Mouse (Mus musculus): ENCODE measurements at regions not wholly inside any gene's neighbourhood (a gene's known extent, or its start where the extent isn't known, plus 50 kb on each side); places are given as distances from the start of the nearest gene placed in this dataset.

DNA sequence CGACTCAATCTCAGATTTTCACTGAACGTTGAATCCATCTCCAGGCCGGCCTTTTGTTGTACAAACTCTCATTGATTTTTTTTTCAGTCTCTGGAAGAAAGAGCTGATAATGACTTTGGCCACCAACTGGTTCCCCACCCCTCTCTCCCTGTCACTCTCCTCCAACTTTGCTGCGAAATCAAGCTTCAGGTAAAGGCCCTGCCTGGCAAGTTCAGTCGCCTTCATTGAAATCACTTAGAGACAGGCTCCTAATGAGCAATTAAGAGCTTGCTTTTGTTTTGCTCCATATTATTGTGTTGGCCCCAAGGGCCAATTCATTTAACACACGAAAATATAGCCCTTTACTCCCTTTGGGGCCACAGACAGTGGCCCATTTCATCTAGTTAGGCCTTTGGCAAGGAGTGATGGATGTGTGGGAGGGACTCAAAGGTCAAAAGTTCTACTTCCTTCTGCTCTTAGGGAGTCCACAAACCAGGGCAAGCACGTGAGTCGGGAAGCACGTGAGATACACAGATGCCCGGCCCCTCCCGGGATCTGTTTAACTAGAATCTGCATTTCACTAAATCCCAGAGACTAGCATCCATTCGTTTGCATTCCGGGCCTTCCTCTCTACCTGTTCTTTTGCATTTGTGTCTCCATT, 120.0 kb downstream of the Dact1 start:
- no peak for DNase-seq (ENCODE audit: low read depth, low spot score)

DNA sequence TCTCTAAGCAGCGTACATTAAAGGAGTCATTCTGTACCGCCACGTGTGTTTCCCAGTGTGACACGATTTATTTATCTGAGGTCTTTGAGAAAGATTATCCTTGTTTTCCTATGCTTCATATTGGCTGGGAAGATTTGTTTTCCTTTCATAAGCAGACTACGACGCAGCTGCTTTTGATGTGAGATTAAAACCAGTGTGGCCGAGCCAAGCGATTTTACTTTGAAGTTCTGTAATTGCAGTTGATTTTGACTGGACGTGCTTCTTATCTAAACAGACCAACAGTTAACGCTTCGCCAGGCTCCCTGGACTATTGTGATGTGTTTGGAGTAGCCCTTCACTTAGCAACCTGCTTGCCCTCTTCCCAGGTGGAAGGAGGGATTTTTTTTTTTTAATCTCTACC, 120.6 kb downstream of the Dact1 start:
- DNase-seq (ENCODE audit: low read depth, low spot score) = no peak

DNA sequence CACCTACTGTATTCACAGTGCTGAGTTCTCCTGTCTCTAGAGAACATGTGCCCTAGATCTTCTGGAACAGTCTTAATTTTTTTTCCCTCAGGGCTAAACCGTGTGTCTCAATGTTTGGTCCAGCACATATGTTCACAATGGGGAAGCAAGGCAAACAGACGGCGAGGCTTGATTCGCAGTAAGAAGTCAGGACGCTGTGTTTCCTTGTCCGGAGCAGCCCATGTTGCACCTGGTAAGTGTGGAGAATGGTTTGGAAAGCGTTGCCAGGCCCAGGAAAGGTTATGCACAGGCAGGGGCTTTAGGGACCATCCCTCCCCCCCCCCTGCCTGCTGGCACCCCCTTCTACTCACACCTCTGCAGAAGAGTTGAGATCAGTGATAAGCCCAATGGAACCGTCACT, 121.4 kb downstream of the Dact1 start:
- no peak for DNase-seq (ENCODE audit: low read depth, low spot score)

DNA sequence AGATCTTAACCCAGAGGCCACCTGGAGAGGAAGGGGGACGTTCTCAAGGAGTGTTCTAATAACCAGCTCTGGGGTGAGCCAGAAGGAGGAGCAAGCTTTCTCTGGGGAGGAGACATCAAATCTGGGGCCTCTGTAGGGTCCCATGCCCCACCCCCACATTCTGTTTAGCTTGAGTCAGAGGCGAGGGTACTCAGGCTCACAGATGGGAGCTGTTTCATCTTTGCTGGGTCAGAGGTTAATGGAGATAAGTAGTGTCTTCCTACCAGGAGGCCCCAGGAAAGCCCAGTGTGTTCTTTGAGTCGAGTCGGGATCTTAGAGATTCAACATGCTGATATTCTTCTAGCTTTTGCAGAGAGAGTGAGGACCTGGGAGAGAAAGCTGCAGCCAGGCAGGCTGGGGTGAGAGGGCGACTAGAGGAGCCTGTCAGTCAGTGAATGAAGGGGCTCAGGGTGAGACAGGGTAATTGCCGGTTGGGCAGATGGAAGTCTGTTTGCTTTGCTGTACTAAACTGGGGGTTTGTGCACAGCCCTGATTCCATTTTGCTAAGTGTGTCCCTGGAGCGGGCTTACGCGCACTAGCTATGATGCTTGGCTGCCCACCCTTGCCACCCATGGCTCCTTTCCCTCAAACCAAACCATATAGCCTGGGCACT, 124.0 kb downstream of the Dact1 start:
- no peak for DNase-seq (ENCODE audit: low read depth, low spot score)

DNA sequence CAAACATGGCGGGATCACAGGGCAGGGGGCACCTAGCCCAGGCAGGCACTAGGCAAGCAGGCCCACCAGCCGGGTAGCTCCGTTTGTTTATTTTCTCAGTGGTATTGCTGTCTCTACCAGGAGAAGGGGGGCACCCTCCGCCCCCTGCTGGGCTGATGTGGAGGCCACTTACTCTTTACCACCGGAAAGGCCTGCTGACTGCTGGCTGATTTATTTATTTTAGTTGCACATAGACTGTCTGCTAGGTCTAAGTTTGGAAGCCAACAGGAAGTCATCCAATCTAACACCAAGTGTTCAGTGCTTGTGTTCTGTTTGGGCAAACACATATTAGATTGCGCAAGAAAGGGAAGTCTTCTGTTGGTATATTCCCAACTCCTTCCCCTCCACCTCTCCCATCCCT, 128.6 kb downstream of the Dact1 start:
- DNase-seq (ENCODE audit: low read depth, low spot score) = no peak

DNA sequence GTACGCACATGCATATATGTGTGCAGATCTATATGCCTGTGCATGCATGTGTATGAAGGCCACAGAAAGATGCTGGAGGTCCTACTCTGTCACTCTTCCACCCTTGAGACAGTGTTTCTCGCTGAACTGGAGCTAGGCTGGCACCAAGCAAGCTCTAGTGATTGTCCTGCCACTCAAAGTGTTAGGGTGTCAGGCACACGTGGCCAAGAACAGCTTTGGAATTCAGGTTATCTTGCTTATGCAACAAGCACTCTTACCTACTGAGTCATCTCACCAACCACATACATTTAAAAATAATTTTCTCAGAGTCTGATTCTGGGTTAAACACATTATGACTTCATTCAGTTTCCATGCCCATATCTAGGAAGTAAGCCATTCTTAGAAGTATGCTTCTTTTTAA, 131.2 kb downstream of the Dact1 start:
- peak; percentile 37 for DNase-seq (ENCODE audit: low read depth, low spot score)

DNA sequence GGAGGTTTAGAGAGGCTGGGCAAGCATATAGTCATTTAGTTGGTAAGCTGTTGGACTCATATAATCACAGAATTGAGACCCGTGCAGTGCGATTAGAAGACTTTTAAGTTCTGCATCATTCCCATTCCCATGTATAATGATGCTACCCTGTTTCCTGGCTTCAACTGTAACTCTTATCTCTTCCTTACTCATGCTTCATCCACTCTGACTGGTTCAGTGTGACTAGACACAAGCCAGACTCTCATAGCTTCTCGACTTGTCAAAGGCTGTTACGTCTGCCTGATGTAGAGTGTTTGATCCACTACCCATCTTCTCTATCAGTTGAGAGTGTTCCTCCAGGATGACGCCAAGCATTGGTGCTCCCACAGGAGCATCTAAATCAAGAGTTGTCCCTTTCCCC, 131.6 kb downstream of the Dact1 start:
- DNase-seq (ENCODE audit: low read depth, low spot score) = no peak

DNA sequence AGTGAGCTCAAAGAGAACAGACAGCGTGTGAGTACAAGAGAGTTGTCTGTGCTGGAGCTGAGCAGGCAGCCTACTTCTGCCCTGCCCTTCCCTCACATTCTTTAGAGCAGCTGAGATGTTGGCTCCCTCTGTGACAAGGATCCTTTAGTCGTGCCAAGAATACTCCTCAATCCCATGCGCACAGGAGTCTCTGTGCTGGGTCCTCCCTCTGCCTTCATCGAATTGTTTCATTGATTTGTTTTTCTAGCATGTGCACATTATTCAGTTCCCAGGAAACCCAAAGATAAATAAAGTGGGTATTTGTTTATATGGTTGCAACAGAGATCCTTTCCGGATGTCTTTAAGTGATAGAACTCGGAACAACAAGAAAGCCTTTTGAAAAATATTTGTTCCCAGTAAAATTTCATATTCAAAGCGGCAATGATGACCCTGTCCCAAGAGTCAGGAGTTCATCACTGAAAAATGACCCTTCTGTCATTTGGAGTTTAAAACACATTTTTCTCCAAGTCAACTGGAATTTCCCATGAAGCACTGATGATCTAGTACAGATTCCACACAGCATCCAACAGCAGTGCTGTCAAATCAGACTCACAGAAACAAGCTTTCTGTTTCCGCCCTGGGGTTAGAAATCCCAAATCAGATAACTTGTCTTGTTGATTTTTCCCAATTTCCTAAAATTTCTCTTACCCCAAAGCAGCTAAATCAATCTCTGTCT, 136.7 kb downstream of the Dact1 start:
- DNase-seq (ENCODE audit: low read depth, low spot score) = no peak

DNA sequence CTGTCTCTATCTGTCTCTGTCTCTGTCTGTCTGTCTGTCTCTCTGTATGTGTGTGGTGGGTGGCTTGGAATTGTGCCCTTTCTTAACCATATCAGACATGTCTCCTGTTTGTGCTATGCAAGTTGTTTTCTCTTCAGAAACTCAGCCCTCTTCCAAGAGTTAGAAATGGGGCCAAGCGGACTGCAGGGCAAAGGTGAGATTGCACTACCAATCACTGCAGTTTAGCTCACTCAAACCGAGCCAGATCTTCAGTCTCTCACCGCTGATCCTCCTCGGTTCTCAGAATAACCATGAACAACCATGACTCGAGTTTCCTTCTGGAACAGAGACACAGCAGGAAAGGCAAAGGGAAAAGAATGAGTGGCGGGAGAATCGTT, 137.2 kb downstream of the Dact1 start:
- DNase-seq (ENCODE audit: low read depth, low spot score) = no peak

DNA sequence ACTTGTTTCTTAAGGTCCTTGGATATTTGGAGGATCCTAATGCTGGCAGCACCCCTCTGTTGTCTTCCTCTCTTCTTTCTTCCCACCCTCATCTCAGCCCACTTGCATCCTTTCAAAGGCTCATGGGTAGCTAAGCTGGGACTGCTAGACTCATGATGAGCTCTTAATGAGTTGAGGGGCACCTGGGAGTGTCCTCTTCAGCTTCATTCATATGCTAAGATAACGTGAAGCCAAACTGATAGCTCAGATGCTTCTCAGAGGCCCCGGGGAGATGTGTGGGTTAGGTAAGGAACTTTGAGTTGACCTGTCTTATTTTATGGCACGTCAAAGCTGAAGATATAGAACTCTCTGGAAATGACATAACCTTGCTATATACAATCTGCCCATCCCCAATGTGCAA, 139.3 kb downstream of the Dact1 start:
- DNase-seq (ENCODE audit: low read depth, low spot score) = no peak

DNA sequence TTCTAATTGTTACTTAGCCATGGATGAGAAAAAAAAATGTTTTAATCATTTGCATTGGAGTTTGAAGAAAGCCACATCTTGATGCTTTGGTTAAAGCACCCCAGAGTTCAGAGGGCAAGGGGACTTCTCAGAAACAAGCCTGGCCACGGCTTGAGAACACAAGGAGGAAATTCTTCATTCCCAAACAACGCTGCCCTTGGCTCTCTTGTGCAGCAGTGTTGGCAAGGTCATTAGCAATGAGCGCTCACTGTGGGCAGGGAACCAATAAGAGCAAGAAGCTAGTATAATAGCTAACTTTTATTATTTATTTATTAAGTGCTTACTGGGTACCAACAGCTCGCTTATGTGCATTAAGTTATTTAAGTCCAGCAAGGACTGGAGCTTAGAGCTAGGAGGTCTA, 140.4 kb downstream of the Dact1 start:
- DNase-seq (ENCODE audit: low read depth, low spot score) = no peak

DNA sequence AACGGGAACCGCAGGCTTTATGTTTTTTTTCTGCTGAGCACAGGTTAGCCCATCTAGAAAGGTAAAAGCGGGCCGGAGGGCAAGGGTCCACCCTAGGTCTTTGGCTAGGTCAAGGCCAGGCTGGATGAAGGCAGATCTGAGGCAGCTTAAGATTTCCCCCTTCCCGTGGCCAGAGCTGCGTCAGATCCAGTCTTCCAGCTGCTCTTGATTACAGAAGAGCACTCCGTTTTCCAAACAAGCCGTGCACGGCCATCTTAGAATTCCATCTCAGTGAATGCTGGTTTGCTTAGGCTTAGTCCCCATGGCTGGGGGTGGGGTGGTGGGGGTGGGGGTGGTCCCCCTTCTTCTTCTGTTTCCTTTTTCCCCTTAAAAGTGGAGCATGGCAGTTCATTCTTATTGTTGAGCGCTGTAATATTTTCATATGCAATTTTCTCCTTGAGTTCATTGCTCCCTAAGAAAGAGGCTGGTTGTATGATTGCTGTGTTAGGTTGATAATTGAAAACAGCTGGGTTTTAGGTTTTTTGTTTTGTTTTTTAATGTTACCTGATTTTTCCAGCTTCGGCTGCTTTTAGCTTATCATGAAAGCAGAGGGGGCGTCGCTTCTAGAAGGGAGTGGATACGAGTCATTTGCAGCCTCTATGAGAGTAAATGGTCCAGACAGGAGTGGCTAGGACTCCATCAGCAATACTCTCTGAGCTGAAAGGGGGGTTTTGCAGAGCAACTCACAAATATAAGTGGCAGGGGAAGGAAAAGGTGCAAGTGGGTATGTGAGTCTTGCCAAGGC, 141.2 kb downstream of the Dact1 start:
- DNase-seq (ENCODE audit: low read depth, low spot score) = no peak

DNA sequence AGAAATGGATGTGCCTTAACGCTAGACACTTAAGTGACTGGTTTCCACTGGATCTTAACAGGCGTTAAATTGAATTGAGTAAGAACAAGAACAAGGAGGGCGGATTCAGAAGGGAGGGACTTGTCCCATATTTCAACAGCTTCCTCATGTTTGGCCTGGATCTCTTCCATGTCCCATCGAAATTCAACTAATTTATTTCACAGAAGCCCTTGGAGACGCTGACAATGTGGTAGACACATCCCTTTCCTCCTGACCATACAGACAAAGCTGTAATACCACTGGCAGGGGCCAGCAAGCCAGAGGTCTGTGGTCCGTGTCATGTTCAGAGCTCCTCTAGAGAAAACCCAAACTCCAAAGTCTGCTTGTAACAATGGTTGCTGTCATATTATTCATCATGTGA, 147.2 kb downstream of the Dact1 start:
- no peak for DNase-seq (ENCODE audit: low read depth, low spot score)

DNA sequence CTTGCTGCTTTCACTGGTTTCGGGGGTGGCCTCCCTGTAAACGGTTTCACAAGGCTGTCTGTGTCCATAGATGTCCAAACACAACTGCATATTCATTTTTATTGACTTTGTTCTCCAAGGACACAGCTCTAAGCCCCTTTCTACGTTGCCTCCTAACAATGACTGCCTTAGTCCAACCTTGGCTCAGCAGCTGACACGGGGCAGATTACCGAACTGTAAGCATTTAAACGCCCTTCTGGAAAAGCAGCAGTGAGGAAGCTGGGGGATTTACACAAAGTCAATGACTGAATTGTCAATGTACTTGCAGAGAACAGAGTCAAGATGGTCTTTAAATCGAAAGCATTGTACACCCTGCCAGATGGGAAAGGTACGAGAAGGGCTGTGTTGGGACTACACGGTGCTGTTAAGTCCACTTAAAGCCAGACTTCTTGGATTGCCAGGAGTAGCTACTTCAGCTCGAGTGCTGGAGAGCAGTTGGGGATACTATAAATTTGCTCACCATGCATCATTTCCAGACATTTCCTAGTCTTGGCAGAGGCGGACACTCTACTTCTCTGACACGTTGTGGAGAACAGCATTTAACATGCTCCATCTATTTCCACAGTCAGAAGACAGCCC, 149.0 kb downstream of the Dact1 start:
- DNase-seq (ENCODE audit: low read depth, low spot score) = no peak

DNA sequence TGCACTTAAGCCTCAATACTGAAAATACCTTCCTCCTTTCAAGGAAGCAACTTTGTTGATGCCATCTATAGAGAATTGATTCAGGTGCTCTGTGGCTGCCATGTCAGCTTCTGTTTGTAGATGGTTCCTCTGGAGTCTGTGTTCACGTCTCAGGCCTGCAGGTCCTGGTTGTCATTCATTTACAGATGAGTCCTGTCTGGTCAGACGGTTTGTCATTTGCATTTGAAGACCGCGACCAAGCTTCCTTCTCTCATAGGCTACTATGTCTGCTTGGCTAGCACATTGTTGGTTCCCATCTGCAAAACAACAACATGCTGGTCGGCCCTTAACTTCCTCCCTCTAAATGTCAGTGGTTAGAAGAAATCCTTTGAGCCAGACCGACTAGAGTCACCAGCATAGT, 151.0 kb downstream of the Dact1 start:
- DNase-seq (ENCODE audit: low read depth, low spot score) = no peak

DNA sequence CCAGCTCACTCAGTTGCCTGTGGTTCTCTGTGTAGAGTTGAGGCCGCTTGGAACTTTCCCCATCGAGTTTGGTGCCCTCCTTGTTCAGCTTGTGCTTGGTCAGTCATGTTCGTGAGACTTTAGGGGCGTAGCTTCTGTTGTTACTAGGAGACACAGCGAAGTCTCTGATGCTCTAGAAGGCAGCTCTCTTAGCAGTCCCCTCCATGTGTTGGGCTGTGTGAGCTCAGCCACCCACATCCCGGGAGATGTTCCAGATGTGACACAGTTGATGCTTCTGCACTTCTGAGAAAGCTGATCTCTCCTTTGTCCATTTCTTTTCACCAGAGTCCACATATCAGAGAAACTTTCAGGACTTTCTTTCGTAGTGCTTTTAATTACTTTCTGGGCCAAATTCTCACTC, 158.1 kb downstream of the Dact1 start:
- DNase-seq (ENCODE audit: low read depth, low spot score) = no peak

DNA sequence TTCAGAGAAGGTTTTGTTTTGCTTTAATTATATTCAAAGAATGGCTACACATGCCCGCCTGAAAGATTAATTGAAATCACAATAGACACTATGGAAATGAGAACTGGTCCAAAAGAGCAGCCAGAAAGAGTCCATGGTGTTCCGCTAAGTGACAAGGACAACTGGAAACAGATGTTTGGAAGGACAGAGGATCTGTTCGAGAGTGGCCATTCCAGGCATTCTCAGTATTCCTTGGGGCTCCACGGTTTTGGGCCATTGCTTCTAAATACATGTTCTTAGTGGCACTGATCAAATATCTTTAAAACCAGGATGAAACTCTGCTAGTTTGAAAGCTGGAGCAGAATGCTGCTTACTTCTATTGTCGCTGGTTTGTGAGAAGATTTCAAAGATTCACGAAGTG, 158.6 kb downstream of the Dact1 start:
- no peak for DNase-seq (ENCODE audit: low read depth, low spot score)

DNA sequence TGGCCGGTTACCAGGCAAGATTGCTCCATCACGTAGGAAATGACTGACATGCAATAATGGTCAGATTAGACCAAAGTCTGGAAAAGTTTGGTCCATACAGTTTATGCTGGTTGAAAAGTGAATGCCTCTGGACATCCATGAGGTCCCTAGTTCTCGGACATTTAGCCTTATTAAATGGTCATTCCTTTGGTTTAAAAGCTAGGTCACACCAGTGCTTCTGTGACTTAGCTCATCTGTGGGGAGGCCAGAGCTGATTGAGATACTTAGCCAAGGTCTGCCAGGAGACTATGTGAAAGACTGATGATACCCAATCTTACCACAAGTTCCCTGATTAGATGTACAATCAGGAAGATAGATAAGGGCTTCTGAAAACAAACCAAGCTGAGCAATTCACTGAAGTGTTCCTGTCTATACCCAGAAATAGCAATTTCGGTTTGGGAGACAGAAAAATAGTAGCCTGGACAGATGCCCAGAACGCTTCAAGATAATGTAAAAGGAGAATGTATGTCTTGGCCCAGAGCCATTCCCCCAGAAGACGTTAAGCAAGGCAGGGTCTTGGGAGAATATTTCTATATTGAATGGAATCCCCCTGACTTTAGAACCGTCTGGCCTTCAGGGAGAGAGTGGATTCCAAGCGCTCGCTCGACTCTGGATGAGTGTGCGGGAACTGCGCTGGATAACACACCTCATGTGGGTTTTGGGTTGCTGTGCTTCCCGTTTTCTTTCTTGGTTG, 161.5 kb downstream of the Dact1 start:
- no peak for DNase-seq (ENCODE audit: low read depth, low spot score)

DNA sequence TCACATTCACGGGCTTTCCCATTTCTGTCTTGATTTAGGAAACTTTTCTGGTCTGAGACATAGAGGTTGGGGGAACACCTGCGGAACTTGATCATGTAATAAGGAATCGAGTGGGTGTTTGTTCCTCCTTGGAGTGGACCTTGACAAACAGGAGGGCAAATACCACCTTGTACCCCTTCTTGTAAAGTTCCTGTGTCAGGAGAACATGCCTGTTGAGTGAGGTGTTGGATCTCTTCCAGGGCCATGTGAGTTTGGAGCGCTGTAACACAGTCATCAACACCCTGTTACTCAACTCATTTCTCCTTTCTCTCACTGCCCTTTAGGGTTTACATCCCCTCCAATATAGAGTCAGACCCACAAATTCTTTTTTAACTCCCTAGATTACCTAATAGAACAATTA, 162.0 kb downstream of the Dact1 start:
- no peak for DNase-seq (ENCODE audit: low read depth, low spot score)

DNA sequence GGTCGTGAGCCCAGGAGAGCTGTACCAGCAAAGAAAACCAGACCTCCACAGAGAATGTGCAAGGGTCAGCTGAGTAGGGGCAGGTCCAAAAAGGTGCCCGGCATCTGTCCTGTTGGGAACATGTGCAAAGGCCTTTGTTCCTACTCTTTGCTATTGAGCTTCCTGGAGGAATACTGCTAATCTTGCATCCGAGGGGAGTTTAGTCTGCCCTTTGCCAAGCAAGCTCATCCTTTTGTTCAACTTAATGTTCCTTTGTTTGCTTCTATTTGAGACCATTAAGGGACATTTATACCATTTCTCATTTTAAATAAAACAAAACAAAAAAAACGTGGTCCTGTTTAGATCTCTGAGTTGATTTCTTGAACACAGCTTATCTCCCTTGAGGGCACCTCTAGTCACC, 166.6 kb downstream of the Dact1 start:
- no peak for DNase-seq (ENCODE audit: low read depth, low spot score)

DNA sequence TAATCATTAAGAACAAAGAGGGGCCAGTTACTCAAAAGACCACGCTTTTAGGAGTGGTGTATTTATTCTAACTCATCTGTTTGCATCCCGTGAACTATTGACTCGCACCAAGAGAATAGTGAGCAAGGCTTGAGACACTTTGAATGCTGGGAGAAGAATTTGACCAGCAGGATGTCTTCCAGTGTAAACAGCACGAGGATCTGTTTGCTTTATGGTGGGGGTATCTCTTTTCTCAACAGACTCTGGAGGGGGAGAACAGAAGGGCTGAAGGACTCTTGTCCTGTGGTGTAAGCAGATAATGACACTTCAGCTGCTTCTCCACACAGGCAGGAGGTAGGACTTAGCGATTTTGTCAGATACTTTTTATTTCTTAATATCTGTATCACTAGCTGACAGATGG, 168.0 kb downstream of the Dact1 start:
- DNase-seq (ENCODE audit: low read depth, low spot score) = no peak

All from 3T3-L1 (cell line).